Mouse (Mus musculus) spleen, adult 18-20 months (tissue): Measurements from ENCODE around the gene Tnc.

Experiments
- DNase-seq, 2 experiments: peaks; one replicate each; pipeline ENCODE4 v3.0.0; 2022; ENCODE audit warnings: mixed read lengths in 2 of 2

Gene Tnc

GRCm38 (mm10) chr4:64046831-64047493 is at the start of gene Tnc:
Gene Tnc, minus strand, starts transcription at chr4:64047015.
- no peak for DNase-seq

- DNase-seq: no peak
Measured at GRCm38 (mm10) chr4:64094221-64094620, 47.4 kb upstream of the Tnc start.

DNA sequence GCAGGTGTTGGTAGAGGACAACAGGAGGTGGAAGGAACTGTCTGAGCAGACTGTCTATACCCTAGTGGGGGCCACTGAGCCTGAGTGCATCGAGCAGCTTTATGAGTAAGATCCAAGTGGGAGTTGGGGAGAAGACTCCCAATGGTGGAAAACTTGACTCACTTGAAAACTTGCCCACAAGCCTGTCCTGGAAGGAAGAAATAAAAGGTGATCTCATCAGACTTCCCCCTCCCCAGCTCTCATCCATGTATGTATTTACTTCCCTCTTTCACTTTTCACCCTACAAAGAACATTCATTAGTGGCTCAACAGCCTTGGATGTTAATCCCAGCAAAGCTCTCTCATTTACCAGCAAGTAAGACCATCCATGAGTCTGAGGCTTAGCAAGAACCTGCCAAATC is 46.0 kb upstream of the Tnc start:
- DNase-seq: no peak

GRCm38 (mm10) chr4:64089378-64089777 is 42.6 kb upstream of the Tnc start:
- DNase-seq: no peak

GRCm38 (mm10) chr4:64087675-64088074 is 40.9 kb upstream of the Tnc start:
- no peak for DNase-seq

DNA sequence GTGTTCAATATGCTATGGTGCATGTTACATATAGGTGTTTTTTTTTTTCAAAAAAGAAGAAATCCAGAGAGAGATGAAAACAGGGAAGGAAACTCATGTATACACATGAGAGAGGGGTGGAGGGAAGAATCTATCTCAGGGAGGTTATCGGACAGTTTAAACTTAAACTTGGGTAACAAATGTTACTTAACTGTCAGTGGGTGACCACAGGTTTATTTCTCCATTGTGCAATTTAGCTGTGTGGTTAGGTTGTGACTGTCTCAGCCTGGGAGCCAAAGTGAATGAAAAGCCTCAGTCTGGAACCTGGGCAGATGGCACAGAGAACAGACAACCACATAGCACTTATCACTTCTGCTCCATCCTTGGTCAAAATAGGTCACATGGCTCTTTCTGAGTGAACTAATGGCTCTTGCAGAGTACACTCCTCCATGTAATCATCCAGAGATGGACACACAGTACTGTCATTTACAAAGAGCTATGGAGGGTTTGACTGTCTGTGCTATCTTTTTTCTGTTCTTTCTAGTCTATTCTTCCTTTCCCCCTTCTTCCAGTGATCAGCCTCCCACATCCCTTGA is 39.3 kb upstream of the Tnc start:
- DNase-seq: no peak

GRCm38 (mm10) chr4:64083858-64084257 is 37.0 kb upstream of the Tnc start:
- no peak for DNase-seq

DNA sequence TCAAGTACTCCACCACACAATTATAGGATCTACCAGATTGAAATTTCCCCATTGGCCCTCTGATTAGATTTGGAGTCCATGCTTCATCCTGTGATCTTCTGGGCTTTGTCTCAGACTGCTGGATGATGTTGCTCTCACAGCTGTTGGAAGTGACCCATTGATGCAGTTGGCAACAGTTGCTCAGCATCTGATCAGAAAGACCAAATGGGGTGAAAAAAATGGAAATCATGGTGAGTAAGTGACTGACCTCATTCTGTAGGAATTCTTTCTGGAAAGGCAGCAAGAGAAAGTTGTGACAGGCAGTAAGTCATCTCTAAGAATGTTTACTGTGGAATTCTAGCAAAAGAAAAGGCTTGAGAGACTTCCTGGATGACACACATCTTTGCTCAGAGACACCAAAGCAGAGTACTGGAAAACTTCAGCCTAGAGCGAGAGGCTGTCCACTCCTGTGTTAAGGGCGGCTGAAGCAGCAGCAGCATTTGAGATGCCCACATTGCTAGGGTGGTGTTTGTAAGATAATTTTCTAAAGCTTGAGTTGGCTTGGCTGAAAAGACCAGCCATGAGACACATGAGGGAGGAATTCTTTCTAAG is 31.3 kb upstream of the Tnc start:
- DNase-seq: no peak

GRCm38 (mm10) chr4:64076349-64077025 is 29.7 kb upstream of the Tnc start:
- no peak for DNase-seq

DNA sequence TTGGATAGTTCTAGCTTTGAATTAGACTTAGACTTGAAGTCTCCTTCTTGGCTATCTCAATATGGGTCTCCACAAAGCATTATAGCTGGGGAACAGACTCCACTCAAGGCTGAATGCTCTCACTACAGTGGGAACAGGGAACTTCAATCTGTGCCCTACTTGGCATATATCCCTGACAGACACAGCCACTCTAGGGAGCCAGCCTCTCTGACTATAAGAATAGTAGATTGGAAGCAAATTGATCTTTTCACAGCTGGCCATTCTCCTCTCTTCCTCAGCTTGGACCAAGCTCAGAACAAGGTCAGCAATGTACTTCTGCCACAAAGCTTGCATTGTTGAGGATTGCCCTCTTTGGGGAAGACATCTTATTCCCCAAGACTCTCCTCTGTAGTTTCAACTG is 27.9 kb upstream of the Tnc start:
- DNase-seq: no peak

GRCm38 (mm10) chr4:64067394-64067793 is 20.6 kb upstream of the Tnc start:
- DNase-seq: no peak

DNA sequence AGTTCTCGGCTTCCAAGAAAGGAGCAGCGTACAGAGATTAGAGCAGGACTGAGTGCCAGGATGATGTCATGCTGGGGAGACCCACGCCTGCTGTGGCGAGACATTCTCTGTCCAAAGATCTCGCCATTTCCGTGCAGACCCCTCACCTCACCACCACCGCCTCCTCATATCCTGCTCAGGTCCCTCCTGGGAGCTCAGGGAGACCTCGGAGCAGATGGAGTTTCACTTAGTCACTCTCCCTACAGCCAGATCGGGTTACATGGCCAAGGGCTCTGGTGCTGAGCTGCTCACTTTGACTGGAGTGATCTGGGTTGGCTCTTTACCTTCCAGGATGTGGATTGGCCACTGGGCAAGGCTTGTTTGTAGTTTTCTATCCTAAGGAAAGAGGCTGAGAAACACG is 18.5 kb upstream of the Tnc start:
- DNase-seq: no peak

DNA sequence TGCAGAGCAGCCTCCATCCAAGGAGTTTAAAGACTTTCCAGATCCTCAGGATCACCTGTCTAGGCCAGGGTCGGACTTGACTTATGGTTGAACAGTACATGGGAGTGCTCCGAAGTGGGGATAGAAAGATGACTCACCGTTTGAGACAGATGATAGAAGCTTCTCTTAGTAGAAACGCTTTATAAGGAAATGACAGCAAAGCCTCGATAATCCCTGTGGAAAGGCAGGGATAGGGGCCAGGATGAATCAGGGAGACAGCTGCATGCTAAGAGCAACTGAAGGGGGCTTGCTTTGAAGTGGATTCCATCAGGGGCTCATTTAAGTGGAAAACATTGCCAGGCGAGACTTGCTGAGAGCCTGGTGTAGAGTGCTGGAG is 12.0 kb upstream of the Tnc start:
- no peak for DNase-seq

DNA sequence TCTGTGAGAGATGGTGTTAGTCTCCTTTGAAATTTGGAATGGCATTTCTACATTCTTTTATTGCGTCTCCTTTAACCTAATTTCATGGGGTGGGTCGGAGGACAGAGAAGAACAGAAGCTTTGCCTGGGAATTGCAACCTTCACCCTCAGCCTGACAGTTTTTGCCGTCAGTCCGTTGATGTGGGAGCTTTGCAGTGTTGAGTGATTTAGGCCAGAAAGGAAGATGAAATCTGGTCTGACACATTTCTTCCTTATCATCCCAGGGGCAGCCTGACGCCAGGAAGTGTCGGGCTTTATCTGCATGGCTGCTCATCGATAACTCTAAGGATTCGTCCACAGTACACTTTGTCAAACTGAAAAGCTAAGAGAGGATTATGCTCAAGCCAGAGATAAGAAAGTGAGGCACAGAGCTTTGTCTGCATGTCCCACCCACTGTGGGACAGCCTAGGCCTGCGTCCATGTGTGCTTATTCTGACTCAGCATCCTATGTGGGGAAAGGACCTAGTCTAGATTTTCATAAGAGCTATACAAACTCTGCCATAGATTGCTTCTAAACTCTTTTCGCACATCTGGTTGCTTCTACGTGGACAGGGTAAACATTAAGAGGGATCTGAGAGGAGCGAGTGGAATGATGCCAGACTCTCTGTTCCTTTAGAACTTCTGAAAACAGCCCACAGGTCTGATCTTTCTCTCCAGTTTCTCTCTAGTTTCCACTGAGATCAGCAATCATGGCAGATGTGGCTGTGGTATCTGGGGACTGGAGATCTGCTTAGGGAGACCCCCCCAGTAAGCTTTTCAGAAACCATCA is 11.4 kb upstream of the Tnc start:
- DNase-seq: no peak

- no peak for DNase-seq
Measured at GRCm38 (mm10) chr4:64048177-64048576, 1.4 kb upstream of the Tnc start.

- no peak for DNase-seq
Measured at GRCm38 (mm10) chr4:64043893-64044292, 2.9 kb downstream of the Tnc start.

GRCm38 (mm10) chr4:64043371-64043770 is 3.4 kb downstream of the Tnc start:
- DNase-seq: no peak

GRCm38 (mm10) chr4:64039091-64039490 is 7.7 kb downstream of the Tnc start:
- DNase-seq: no peak

DNA sequence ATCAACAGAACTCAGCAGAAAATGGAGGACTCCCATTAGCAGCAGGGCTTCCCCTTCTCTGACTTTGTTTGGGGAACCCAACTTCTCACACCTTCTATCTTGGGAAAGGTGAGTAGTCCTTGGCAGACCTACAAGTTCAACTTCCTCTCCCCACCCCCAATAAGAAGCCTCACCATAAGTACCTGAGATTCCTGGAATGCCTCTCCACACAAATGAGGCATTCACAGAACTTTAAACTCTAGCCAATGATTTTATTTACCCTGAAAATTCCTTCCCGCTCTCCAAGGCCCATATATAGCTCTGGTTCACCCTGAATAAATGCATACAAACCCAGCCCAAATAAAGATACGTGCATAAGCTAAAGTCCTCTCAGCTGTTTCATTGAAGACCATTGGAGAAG is 9.3 kb downstream of the Tnc start:
- no peak for DNase-seq

DNA sequence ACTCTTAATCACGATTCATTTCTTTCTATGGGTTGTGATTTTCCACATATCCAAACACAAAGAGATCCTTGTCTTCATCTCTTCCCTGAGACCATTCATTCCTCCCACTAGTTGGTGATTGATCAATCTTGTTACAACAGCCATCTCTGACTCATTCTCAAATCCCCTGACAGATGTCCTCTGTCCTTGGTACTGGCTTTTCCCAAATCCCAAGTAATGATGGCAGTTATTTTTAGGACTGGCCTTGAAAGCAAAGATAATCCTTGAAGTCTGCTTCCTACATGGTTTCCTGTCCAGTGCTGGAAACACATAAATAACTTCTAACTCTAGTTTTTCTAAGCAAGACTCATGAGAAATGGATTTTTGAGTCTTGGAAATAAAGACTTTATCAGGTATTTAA is 12.1 kb downstream of the Tnc start:
- no peak for DNase-seq

- no peak for DNase-seq
Measured at GRCm38 (mm10) chr4:64033191-64033590, 13.6 kb downstream of the Tnc start.

- no peak for DNase-seq
Measured at GRCm38 (mm10) chr4:64029486-64029885, 17.3 kb downstream of the Tnc start.

DNA sequence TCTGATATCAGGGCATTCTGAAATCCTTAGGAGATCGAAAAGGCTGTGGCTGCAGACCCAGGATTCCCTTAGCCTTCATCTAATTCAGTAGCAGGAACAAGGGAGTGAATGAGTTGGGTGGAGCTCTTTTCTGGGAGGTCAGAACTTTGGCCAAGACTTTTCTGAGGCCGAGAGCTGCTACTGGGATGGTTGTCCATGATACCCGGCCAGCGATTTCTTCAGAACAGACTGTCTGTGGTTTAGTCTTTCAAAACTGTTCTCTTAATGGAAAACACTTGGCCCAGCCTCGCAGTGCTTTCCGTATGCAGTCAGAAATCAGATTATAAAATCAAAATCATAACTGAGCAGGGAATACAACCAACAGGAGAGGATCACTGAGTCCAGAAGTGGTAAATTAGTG is 21.2 kb downstream of the Tnc start:
- no peak for DNase-seq
